Mouse (Mus musculus) small intestine, adult 2 months (tissue): ENCODE results near the gene Adprm. TPM values are rescaled to one million over a fixed set of nuclear protein-coding genes. Genes with fewer than 3 reads are reported as not detected.

Experiments
- H3K27ac ChIP-seq: fragments of 200-500 bp; 2 replicates; pipeline ENCODE4 v1.5.1; 2012; ENCODE audit warnings: low read depth, low read length, control low read depth, inconsistent platforms; ENCODE audit not compliant: insufficient read depth
- H3K27me3 ChIP-seq: fragments of 200-500 bp; 2 replicates; pipeline ENCODE4 v1.6.1; 2012; ENCODE audit warnings: mild to moderate bottlenecking, moderate library complexity, low read length, inconsistent platforms; ENCODE audit not compliant: control insufficient read depth, insufficient read depth
- H3K36me3 ChIP-seq: fragments of 200-500 bp; 2 replicates; pipeline ENCODE4 v1.6.1; 2012; ENCODE audit warnings: mild to moderate bottlenecking, low read length, control low read depth, inconsistent platforms; ENCODE audit not compliant: control insufficient read depth, insufficient read depth
- H3K4me1 ChIP-seq: fragments of 200-500 bp; 2 replicates; pipeline ENCODE4 v1.6.1; 2012; ENCODE audit warnings: low read length, inconsistent platforms, mixed read lengths; ENCODE audit not compliant: control insufficient read depth, insufficient read depth, insufficient read length
- H3K4me3 ChIP-seq: fragments of 200-500 bp; 2 replicates; pipeline ENCODE4 v1.5.1; 2012; ENCODE audit warnings: low read depth, mild to moderate bottlenecking, control low read depth, inconsistent platforms, low read length, moderate library complexity
- CTCF ChIP-seq: fragments of 200-500 bp; IDR thresholded peaks from 2 replicates; pipeline ENCODE4 v1.5.1; 2012; ENCODE audit warnings: low read depth, mild to moderate bottlenecking, control low read depth, inconsistent platforms, low read length, moderate library complexity, mixed read lengths; ENCODE audit not compliant: insufficient replicate concordance, insufficient read length; ENCODE audit errors: extremely low read depth
- POLR2A ChIP-seq: fragments of 200-500 bp; IDR thresholded peaks from 2 replicates; pipeline ENCODE4 v1.6.1; 2012; ENCODE audit warnings: low read depth, mild to moderate bottlenecking, control low read depth, inconsistent platforms, low read length, moderate library complexity
- WGBS: fragments of 180-500 bp; shearing (Covaris S2); methylation state at CpG from one replicate; pipeline ENCODE4 v1.1.7; 2018; 5-methylcytosine and 5-hydroxymethylcytosine counted together
- polyA plus RNA-seq: library from polyadenylated mRNA; depleted of rRNA; stranded (reverse); fragments of >200 nt; gene quantifications from 2 replicates; pipeline ENCODE4 v1.2.3, GENCODE M21; 2012

Gene Adprm
- polyA plus RNA-seq, 1 experiment: 18.2 TPM

DNA sequence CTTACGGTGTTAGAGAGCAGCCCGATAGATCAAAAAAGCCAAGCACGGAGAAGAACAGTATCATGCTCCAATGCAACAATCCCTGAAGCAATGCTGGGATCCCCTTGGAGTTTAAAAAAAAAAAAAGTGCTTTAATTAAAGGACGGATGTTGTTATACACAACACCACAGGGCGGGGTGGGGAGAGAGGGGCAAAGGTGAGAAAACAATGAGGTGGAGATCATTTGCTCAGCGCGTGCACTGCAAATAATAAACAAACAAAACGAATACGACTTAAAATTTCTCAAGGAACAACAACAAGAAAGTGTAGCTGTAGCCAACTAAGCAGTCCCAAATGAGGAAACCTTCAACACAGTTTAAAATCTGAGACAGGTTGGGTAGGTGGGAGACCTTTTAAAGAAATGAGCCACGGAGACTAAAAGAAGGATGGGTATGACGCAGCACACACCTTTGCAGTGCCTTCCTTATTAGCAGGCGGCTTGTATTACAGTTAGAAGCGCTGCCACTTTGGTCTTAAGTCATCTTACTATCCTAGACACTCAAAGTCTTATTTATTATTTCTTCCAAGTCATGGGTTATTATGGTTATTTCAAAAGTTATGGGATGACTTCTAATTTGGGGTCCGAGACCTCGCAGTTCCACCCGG is 596 bp downstream of the Adprm start:
- no peak for TF ChIP-seq CTCF
- no peak for TF ChIP-seq POLR2A
- Histone ChIP-seq H3K4me3 (peak overlapping the region; percentile 83), H3K27me3 (no peaks in the 10 kb centered on the region), H3K36me3 (peaks cover 22% of the 10 kb centered on the region), H3K4me1 (no peaks in the 10 kb centered on the region; the same call in 1 of the 2 replicates), H3K27ac (peak overlapping the region; percentile 91)
- 6% methylated on average over 16 of the region's 16 CpGs for WGBS

DNA sequence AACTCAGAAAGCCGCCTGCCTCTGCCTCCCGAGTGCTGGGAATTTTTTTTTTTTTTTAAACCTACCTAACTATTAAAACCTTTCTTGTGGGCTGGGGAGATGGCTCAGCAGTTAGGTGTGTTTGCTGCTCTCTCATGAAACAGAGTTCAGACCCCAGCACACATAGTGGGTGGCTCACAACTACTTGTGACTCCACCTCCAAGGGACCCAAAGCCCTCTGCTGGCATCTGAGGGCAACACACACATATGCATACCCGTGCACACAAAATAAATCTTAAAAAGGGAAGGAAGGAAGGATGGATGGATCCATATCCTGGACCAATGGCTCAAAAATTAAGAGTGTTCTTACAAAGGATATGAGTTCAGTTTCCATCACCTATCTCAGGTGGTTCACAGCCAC is 3.1 kb downstream of the Adprm start:
- Histone ChIP-seq H3K27me3 (no peaks in the 10 kb centered on the region), H3K4me1 (peaks cover 5% of the 10 kb centered on the region; the same call in 1 of the 2 replicates), H3K4me3 (no peak overlapping the region), H3K36me3 (peaks cover 5% of the 10 kb centered on the region), H3K27ac (no peak overlapping the region)
- TF ChIP-seq POLR2A (no peak), CTCF (0 out of 2 replicates have a peak, but pooled peaks have one; percentile 23)
- 85% methylated on average over 3 of the region's 3 CpGs for WGBS

DNA sequence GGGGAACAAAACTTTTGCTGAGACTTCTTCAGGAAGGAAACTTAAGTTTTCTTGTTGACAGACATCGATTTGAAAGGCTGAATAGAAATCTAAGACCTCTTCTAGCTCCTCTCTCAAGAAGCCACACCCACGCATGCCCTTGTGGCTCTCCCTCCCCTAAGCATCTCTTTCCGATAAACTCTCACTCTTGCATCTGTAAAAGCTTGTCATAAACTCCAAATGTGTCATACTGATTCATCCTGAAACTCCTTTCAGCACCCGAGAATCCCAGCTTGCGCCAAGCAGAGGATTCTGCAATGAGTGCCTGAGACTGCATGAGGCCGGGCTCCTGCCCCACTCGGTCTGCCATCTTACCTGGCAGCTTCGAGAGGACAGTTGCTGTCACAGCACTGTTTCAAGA is 3.9 kb downstream of the Adprm start:
- WGBS: 83% methylated on average over 8 of the region's 8 CpGs
- Histone ChIP-seq H3K36me3 (peaks cover 7% of the 10 kb centered on the region), H3K4me3 (peak overlapping the region; percentile 25; the same call in 1 of the 2 replicates), H3K27me3 (no peaks in the 10 kb centered on the region), H3K27ac (0 out of 2 replicates have a peak overlapping the region, but pooled peaks have one; percentile 7), H3K4me1 (peaks cover 5% of the 10 kb centered on the region; the same call in 1 of the 2 replicates)
- TF ChIP-seq POLR2A: no peak
- no peak for TF ChIP-seq CTCF

DNA sequence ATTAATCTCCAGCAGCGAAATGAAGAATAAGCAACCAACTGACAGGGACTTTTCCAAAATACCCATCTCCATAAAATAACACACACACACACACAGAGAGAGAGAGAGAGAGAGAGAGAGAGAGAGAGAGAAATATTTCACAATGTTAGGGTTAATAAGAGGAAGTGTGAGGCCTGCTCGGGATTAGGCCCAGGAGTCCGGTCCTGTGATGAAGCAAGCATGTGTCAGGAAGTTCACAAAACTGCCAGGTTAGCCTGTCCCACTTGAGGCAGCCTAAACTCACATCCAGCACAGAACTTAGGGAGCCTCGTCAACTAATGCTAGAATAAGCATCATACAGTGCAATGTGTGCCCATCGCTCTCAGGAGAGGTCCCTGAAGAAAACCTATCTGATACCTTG is 5.2 kb downstream of the Adprm start:
- H3K36me3 ChIP-seq: peaks cover 9% of the 10 kb centered on the region
- peaks cover 5% of the 10 kb centered on the region; the same call in 1 of the 2 replicates for H3K4me1 ChIP-seq
- 83% methylated on average over 5 of the region's 5 CpGs for WGBS
- TF ChIP-seq CTCF (no peak), POLR2A (no peak)
- no peak overlapping the region for H3K27ac ChIP-seq
- H3K4me3 ChIP-seq: no peak overlapping the region
- no peaks in the 10 kb centered on the region for H3K27me3 ChIP-seq

DNA sequence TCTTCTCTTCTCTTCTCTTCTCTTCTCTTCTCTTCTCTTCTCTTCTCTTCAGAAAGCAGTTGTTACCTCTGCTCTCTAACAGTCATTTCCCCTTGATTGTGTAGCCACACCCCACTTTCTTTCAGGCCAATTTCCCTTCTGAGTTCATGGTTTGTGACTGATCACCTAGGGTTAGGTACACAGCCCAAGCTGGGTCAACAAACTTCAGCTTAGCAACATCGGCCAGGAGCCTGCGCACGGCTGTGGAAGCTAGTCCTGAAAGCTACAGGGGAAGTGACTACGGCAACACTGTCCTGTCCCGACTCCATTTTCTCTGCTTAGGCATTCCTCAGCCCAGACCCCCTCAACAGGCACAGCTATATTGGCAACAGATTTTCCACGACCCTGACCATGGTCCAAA is 7.4 kb downstream of the Adprm start:
- Histone ChIP-seq H3K4me3 (no peak overlapping the region), H3K27ac (peak overlapping the region; percentile 79), H3K36me3 (peaks cover 27% of the 10 kb centered on the region), H3K27me3 (no peaks in the 10 kb centered on the region), H3K4me1 (peaks cover 5% of the 10 kb centered on the region; the same call in 1 of the 2 replicates)
- 30% methylated on average over 6 of the region's 6 CpGs for WGBS
- TF ChIP-seq POLR2A (no peak), CTCF (no peak)

DNA sequence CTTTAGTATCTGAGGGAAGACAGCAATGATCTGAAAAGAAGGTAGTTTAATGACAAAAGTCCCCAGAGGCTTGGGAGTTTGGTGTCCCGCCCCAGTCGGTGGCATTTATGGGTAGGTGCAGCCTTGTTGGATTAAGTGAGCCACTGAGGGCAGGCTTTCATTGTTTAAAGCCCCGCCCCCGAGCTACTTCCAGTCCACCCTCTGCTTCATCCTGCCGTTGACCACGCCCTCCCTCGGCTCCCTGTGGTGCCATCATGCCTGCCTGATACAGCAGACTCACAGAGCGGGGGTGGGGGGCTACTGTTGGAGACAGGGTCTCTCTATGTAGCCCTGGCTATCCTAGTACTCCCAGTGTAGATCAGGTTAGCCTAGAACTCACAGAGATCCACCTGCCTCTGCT is 9.4 kb downstream of the Adprm start:
- H3K4me1 ChIP-seq: peaks cover 5% of the 10 kb centered on the region; the same call in 1 of the 2 replicates
- 62% methylated on average over 8 of the region's 8 CpGs for WGBS
- no peak overlapping the region for H3K27ac ChIP-seq
- peaks cover 34% of the 10 kb centered on the region for H3K36me3 ChIP-seq
- no peaks in the 10 kb centered on the region for H3K27me3 ChIP-seq
- H3K4me3 ChIP-seq: no peak overlapping the region
- TF ChIP-seq CTCF: no peak

DNA sequence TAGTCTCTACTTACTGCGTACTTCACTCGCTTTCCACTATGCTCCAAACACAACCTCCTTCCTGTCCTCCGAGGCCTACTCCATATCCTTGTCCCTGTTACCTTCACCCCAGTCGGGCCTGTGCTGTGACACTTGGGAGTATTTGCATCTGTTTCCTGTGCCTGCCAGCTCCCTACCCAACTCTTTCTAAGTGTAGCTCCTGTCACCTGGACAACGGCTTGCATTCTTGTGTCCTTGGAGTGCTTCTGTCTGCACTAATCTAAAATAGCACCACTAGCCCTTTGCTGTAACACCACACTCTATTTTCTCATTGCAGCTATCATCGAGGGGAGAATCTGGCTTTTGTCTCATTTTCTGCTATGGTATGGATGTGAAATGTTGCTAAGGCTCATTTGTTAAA is 11.9 kb downstream of the Adprm start:
- no peak for TF ChIP-seq CTCF
- peaks cover 37% of the 10 kb centered on the region for H3K36me3 ChIP-seq
- no peak overlapping the region for H3K4me3 ChIP-seq
- H3K27ac ChIP-seq: no peak overlapping the region
- H3K4me1 ChIP-seq: peaks cover 8% of the 10 kb centered on the region; the same call in 1 of the 2 replicates
- WGBS: 94% methylated on average over 6 of the region's 6 CpGs
- H3K27me3 ChIP-seq: no peaks in the 10 kb centered on the region
